10 mouse cellular contexts compared by ENCODE assay signal in the genomic region with DNA sequence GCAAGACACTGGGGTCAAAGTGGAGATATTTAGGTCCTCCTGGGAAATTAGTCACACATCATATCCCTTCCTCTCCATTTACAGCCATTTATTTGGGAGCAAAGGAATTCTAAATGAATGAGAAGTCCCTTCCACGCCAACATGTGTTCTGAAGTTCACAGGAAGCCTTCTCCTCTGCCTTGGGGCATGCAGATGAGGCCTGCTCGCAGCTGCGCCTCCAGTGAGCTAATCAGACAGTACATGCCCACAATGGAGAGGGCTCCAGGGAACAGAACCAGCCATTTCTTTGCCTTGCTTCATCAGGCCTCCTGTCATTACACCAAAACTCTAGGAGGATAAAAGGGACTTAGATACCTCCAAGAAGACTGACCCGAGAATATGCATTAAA.
DNase-seq lines count a peak whose midpoint lies in the region; ATAC-seq lines count a peak whose summit lies in the region.
"Had no signal": no experiment of that assay in that cellular context is flagged by ENCODE, and none has a peak within 500 bp of the region (broad histone marks: within the 10 kb centered on the region; RNA-seq: fewer than 3 reads in every experiment).

No protein-coding gene starts in this region.

- H3K27me3 ChIP-seq in hindbrain, embryonic 11.5 days (ENCODE audit: control insufficient read depth, insufficient read depth, low read length) = no peaks in the 10 kb centered on the region
- no peaks in the 10 kb centered on the region for H3K27me3 ChIP-seq in hindbrain, embryonic 10.5 days (ENCODE audit: insufficient read depth, poor library complexity, severe bottlenecking)
- H3K27me3 ChIP-seq in embryonic facial prominence, embryonic 15.5 days = no peaks in the 10 kb centered on the region
- no peaks in the 10 kb centered on the region for H3K27me3 ChIP-seq in stomach, embryonic 15.5 days (replicated peaks)

- no peak overlapping the region for H3K9ac ChIP-seq in hindbrain, embryonic 11.5 days (ENCODE audit: low read depth, low read length)
- no peak overlapping the region for H3K9ac ChIP-seq in embryonic facial prominence, embryonic 15.5 days
- H3K9ac ChIP-seq in stomach, embryonic 15.5 days = no peak overlapping the region

- H3K27ac ChIP-seq in hindbrain, embryonic 11.5 days (ENCODE audit: low read depth, low read length) = no peak overlapping the region
- no peak overlapping the region for H3K27ac ChIP-seq in hindbrain, embryonic 10.5 days
- peak overlapping the region; percentile 55 for H3K27ac ChIP-seq in embryonic facial prominence, embryonic 15.5 days (replicated peaks)
- H3K27ac ChIP-seq in stomach, embryonic 15.5 days = peak overlapping the region; percentile 72
- H3K27ac ChIP-seq: macrophage had no signal

- ATAC-seq in hindbrain, embryonic 11.5 days (ENCODE audit: low FRiP score) = 0 out of 2 replicates have a peak, but pooled peaks have one; percentile 22
- ATAC-seq in embryonic facial prominence, embryonic 15.5 days (ENCODE audit: insufficient number of reproducible peaks, low FRiP score, low TSS enrichment, low read depth) = 0 out of 2 replicates have a peak, but pooled peaks have one; percentile 51
- ATAC-seq in stomach, embryonic 15.5 days (ENCODE audit: insufficient read depth, low FRiP score, low read depth) = no peak
- ATAC-seq in granulocyte monocyte progenitor cell, adult 5-6 weeks (replicated peaks; ENCODE audit: poor library complexity, severe bottlenecking) = no peak

- H3K4me3 ChIP-seq in hindbrain, embryonic 11.5 days (ENCODE audit: low read depth, low read length) = no peak overlapping the region
- no peak overlapping the region for H3K4me3 ChIP-seq in hindbrain, embryonic 10.5 days
- H3K4me3 ChIP-seq in embryonic facial prominence, embryonic 15.5 days (replicated peaks) = no peak overlapping the region
- no peak overlapping the region for H3K4me3 ChIP-seq in stomach, embryonic 15.5 days (replicated peaks)

- DNase-seq in hindbrain, embryonic 11.5 days (ENCODE audit: low spot score) = peak; percentile 9
- no peak for DNase-seq in hindbrain, embryonic 10.5 days (ENCODE audit: low spot score)
- DNase-seq in lung, postnatal 4 days = peak; percentile 16 to 44
- DNase-seq in lung, postnatal 14 days = no peak
- DNase-seq in natural killer cell, adult 2 months (ENCODE audit: low spot score in 2 of 2) = no peak
- DNase-seq: midbrain, embryonic 14.5 days had no signal

- 74% methylated on average over 4 of the region's 4 CpGs for WGBS in hindbrain, embryonic 11.5 days
- WGBS in hindbrain, embryonic 10.5 days = 76% methylated on average over 4 of the region's 4 CpGs
- 42% methylated on average over 4 of the region's 4 CpGs for WGBS in embryonic facial prominence, embryonic 15.5 days
- 72% methylated on average over 4 of the region's 4 CpGs for whole genome bisulfite sequencing in stomach, embryonic 15.5 days

- no peaks in the 10 kb centered on the region for H3K9me3 ChIP-seq in hindbrain, embryonic 11.5 days (ENCODE audit: control insufficient read depth, low read length)
- no peaks in the 10 kb centered on the region for H3K9me3 ChIP-seq in hindbrain, embryonic 10.5 days
- H3K9me3 ChIP-seq in embryonic facial prominence, embryonic 15.5 days (replicated peaks) = no peaks in the 10 kb centered on the region
- H3K9me3 ChIP-seq in stomach, embryonic 15.5 days = no peaks in the 10 kb centered on the region

- H3K36me3 ChIP-seq in hindbrain, embryonic 11.5 days (ENCODE audit: control insufficient read depth, insufficient read depth, low read length) = no peaks in the 10 kb centered on the region
- no peaks in the 10 kb centered on the region for H3K36me3 ChIP-seq in hindbrain, embryonic 10.5 days
- no peaks in the 10 kb centered on the region for H3K36me3 ChIP-seq in embryonic facial prominence, embryonic 15.5 days
- no peaks in the 10 kb centered on the region for H3K36me3 ChIP-seq in stomach, embryonic 15.5 days

- no peak overlapping the region for H3K4me2 ChIP-seq in hindbrain, embryonic 11.5 days (replicated peaks; ENCODE audit: low read depth, low read length)
- no peak overlapping the region for H3K4me2 ChIP-seq in embryonic facial prominence, embryonic 15.5 days (replicated peaks)
- no peak overlapping the region for H3K4me2 ChIP-seq in stomach, embryonic 15.5 days

- H3K4me1 ChIP-seq in hindbrain, embryonic 11.5 days (replicated peaks; ENCODE audit: control insufficient read depth, insufficient read depth, low read length) = no peaks in the 10 kb centered on the region
- no peaks in the 10 kb centered on the region for H3K4me1 ChIP-seq in hindbrain, embryonic 10.5 days (replicated peaks)
- H3K4me1 ChIP-seq in embryonic facial prominence, embryonic 15.5 days = peaks cover 13% of the 10 kb centered on the region
- H3K4me1 ChIP-seq in stomach, embryonic 15.5 days = peaks cover 10% of the 10 kb centered on the region

Comparison
In these comparisons a context has a peak if more than half of its experiments do, and no peak if none do; other contexts are left out.
1. DNase-seq: peak in hindbrain, embryonic 11.5 days (single experiment) and lung, postnatal 4 days (2 of 2); none in hindbrain, embryonic 10.5 days (single experiment), lung, postnatal 14 days (single experiment) and natural killer cell, adult 2 months (0 of 2).
2. ATAC-seq: peak in hindbrain, embryonic 11.5 days (single experiment) and embryonic facial prominence, embryonic 15.5 days (single experiment); none in stomach, embryonic 15.5 days (single experiment) and granulocyte monocyte progenitor cell, adult 5-6 weeks (single experiment).
3. H3K27ac ChIP-seq: peak in embryonic facial prominence, embryonic 15.5 days (single experiment) and stomach, embryonic 15.5 days (single experiment); none in hindbrain, embryonic 11.5 days (single experiment) and hindbrain, embryonic 10.5 days (single experiment).